Mouse (Mus musculus) small intestine, adult 2 months (tissue): ENCODE measurements at regions not wholly inside any gene's neighbourhood (a gene's known extent, or its start where the extent isn't known, plus 50 kb on each side); places are given as distances from the start of the nearest gene placed in this dataset.

Experiments
- H3K27ac ChIP-seq: fragments of 200-500 bp; 2 replicates; pipeline ENCODE4 v1.5.1; 2012; ENCODE audit warnings: low read depth, low read length, control low read depth, inconsistent platforms; ENCODE audit not compliant: insufficient read depth
- H3K27me3 ChIP-seq: fragments of 200-500 bp; 2 replicates; pipeline ENCODE4 v1.6.1; 2012; ENCODE audit warnings: mild to moderate bottlenecking, moderate library complexity, low read length, inconsistent platforms; ENCODE audit not compliant: control insufficient read depth, insufficient read depth
- H3K36me3 ChIP-seq: fragments of 200-500 bp; 2 replicates; pipeline ENCODE4 v1.6.1; 2012; ENCODE audit warnings: mild to moderate bottlenecking, low read length, control low read depth, inconsistent platforms; ENCODE audit not compliant: control insufficient read depth, insufficient read depth
- H3K4me1 ChIP-seq: fragments of 200-500 bp; 2 replicates; pipeline ENCODE4 v1.6.1; 2012; ENCODE audit warnings: low read length, inconsistent platforms, mixed read lengths; ENCODE audit not compliant: control insufficient read depth, insufficient read depth, insufficient read length
- H3K4me3 ChIP-seq: fragments of 200-500 bp; 2 replicates; pipeline ENCODE4 v1.5.1; 2012; ENCODE audit warnings: low read depth, mild to moderate bottlenecking, control low read depth, inconsistent platforms, low read length, moderate library complexity
- CTCF ChIP-seq: fragments of 200-500 bp; IDR thresholded peaks from 2 replicates; pipeline ENCODE4 v1.5.1; 2012; ENCODE audit warnings: low read depth, mild to moderate bottlenecking, control low read depth, inconsistent platforms, low read length, moderate library complexity, mixed read lengths; ENCODE audit not compliant: insufficient replicate concordance, insufficient read length; ENCODE audit errors: extremely low read depth
- POLR2A ChIP-seq: fragments of 200-500 bp; IDR thresholded peaks from 2 replicates; pipeline ENCODE4 v1.6.1; 2012; ENCODE audit warnings: low read depth, mild to moderate bottlenecking, control low read depth, inconsistent platforms, low read length, moderate library complexity
- WGBS: fragments of 180-500 bp; shearing (Covaris S2); methylation state at CpG from one replicate; pipeline ENCODE4 v1.1.7; 2018; 5-methylcytosine and 5-hydroxymethylcytosine counted together

DNA sequence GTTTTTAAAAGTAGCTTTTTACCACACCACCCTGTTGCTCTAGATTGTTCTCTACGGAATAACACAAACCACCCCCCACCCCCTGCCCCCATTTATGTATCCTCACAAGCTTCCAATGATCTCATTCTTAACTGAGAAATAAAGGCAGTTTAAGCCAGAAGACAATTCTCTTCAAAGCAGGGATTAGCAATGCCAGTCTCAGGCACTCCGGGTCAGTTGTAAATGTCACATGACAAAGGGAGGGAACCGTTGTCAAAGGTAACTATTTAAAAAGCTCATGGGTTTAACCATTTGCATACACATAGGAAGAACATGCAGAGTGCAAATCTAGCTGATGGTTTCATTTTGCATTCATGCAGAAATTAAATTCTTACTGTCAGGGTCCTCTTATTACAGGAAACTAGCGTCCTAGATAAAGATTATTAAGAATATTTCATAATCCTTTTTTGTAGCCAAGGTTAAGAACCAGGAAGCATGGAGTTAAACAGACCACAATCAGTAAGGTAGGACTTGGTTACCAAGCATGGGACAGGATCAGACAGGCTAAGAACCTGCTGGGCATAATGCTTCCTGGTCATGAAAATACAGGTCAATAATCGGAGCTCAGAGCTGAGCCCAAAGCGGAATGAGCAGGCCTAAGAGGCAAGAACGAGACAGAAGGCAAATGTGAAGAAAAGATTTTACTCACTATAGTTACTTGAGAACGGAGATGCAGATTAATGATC lies 256.2 kb downstream of the Ikzf2 start:
- 41% methylated on average over 8 of the region's 8 CpGs for WGBS
- H3K27ac ChIP-seq = no peak overlapping the region

DNA sequence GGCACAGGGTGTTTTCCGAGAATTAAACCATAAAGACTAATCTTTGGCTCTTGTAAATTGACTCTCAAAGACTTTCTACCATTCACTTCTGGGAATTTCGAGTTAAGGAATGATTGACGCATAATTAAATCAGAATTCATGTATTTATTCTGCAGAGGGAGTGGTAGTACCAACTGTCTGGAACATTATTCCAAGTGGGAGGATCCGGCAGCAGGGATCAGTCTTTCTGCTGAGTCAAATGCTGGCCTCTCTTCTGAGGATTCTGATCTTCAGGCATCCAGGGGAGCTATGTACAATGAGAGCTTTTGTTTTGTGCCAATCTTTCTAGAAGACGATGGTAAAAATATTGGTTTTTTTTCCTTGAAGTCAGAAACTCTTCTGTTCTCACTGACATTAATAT lies 257.4 kb downstream of the Ikzf2 start:
- TF ChIP-seq POLR2A (no peak), CTCF (no peak)
- H3K4me3 ChIP-seq = no peak overlapping the region
- 61% methylated on average over 5 of the region's 5 CpGs for WGBS
- no peak overlapping the region for H3K27ac ChIP-seq
- no peaks in the 10 kb centered on the region for H3K4me1 ChIP-seq
- no peaks in the 10 kb centered on the region for H3K27me3 ChIP-seq
- no peaks in the 10 kb centered on the region for H3K36me3 ChIP-seq

More for the DNA sequence above, 256.2 kb downstream of the Ikzf2 start:
- Histone ChIP-seq H3K4me3 (no peak overlapping the region), H3K27me3 (no peaks in the 10 kb centered on the region), H3K4me1 (no peaks in the 10 kb centered on the region), H3K36me3 (no peaks in the 10 kb centered on the region)
- TF ChIP-seq POLR2A = no peak
- no peak for TF ChIP-seq CTCF

DNA sequence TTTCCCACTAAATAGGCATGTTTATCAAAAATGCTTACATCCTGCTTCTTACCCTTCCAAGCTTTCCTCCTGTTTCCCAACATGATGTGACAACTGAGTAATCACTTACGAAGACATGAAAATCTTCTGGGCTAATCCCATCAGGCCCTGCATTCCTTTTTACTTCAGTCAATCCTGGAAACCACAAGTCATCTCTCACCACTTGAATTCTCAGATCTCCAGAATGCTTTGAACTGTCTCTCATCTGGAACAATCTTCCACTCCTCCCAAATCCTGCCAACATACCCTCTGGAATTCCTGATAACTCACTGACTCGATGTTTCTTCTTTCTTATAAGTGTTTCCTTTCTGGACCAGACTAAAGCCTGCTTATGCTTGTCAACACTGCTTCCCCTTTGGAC lies 289.4 kb downstream of the Ikzf2 start:
- TF ChIP-seq CTCF = no peak
- no peak for TF ChIP-seq POLR2A
- no peaks in the 10 kb centered on the region for H3K36me3 ChIP-seq
- no peaks in the 10 kb centered on the region for H3K27me3 ChIP-seq
- H3K27ac ChIP-seq = no peak overlapping the region
- WGBS = 74% methylated on average over 2 of the region's 2 CpGs
- no peak overlapping the region for H3K4me3 ChIP-seq
- no peaks in the 10 kb centered on the region for H3K4me1 ChIP-seq

DNA sequence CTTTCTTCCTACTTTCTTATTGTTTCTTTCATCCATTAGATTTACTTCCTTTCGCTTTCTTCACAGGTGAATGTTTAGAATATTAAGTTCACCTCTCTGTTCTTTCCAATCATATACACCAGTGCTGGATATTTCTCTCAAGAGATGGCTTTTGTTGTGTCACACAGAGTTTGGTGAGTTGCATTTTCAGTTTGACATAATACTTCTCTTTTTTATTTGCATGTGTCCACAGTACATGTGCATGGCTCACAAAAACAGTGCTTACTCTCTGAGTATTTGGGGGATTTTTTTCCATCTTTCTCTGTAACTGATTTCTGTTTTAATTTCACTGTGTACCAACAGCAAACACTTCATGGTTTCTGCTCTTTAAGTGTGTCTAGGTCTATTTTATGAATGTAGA lies 274.5 kb upstream of the Erbb4 start:
- no peak overlapping the region for H3K27ac ChIP-seq
- no peak for TF ChIP-seq CTCF
- no peak for TF ChIP-seq POLR2A
- no peaks in the 10 kb centered on the region for H3K4me1 ChIP-seq
- no peaks in the 10 kb centered on the region for H3K27me3 ChIP-seq
- H3K4me3 ChIP-seq = no peak overlapping the region
- no peaks in the 10 kb centered on the region for H3K36me3 ChIP-seq
- 88% methylated on average over 1 of the region's 1 CpGs for WGBS

DNA sequence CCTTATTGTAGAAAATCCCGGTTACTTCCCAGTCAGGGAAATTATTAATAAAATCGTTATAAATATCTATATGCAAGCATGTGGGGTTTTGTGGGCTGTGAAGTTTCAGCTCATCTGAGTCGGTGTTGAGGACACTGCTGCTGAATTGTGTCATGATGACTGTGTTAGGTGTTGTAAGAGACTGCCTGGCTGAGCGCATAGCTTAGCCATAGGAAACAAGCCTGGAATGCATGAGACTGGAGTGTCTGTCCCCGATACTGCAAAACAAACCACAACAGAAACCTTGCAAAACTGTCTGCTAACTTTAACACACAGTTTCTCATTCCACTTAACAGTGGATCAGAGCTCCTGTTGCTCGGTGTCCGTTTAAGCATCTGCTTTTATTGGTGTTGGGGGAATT lies 271.9 kb upstream of the Erbb4 start:
- no peaks in the 10 kb centered on the region for H3K27me3 ChIP-seq

DNA sequence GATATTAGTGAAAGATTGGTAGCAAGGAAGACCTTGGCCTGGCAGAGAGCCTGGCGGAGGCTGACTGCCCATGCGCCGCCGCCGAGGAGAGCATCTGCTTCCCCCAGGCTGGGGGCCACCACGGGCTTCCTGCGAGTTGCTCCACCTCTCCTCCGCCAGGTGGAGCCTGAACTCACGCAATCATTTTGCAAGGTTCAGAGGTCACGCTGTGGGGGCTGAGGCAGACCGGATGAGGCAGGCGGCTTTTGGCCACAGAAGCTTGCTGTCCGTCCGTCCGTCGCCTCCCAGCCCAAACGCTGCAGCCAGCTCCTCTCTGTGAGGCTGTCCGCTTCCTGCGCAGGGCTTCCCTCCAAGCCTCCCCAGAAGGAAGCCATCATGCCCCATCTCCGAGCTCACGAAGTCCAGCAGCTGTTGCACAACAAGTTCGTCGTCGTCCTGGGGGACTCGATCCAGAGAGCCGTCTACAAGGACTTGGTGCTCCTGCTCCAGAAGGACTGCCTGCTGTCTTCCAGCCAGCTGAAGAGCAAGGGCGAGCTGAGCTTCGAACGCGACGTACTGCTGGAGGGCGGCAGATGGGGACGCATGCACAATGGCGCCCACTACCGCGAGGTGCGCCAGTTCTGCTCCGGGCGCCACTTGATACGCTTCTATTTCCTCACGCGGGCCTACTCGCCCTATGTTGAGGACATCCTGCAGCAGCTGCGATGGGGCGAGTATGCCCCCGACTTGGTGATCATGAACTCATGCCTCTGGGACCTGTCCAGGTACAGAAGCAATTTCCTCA lies 269.3 kb upstream of the Erbb4 start:
- Histone ChIP-seq H3K27me3 (no peaks in the 10 kb centered on the region), H3K4me1 (no peaks in the 10 kb centered on the region), H3K36me3 (no peaks in the 10 kb centered on the region), H3K4me3 (no peak overlapping the region), H3K27ac (no peak overlapping the region)
- TF ChIP-seq CTCF = no peak
- no peak for TF ChIP-seq POLR2A
- 95% methylated on average over 46 of the region's 46 CpGs for WGBS

More for the DNA sequence above, 271.9 kb upstream of the Erbb4 start:
- no peaks in the 10 kb centered on the region for H3K4me1 ChIP-seq
- H3K36me3 ChIP-seq = no peaks in the 10 kb centered on the region
- TF ChIP-seq CTCF (no peak), POLR2A (no peak)
- no peak overlapping the region for H3K27ac ChIP-seq
- 81% methylated on average over 7 of the region's 7 CpGs for WGBS
- no peak overlapping the region for H3K4me3 ChIP-seq

DNA sequence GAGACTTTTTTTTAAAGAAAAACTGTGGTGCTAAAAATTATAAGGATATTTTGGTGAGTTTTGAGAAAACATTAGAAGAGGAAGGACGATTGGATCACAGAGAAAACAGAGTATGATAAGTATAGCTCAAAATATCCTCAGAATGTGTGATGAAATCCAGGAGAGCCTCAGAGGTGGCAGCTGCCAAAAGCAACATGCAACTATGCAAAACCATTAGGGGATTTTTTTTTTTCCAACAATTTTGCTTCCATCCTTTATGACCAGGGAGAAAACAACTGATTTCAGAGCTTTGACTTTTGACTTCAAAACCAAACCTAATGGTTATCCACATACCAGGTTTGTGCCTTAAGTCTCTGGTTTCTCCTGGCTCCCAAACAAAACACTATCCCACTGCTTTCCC lies 267.4 kb upstream of the Erbb4 start:
- TF ChIP-seq POLR2A = no peak
- Histone ChIP-seq H3K4me1 (no peaks in the 10 kb centered on the region), H3K27me3 (no peaks in the 10 kb centered on the region), H3K4me3 (no peak overlapping the region), H3K27ac (no peak overlapping the region), H3K36me3 (no peaks in the 10 kb centered on the region)
- WGBS = 31% methylated on average over 1 of the region's 1 CpGs
